Mouse (Mus musculus) heart, adult 2 months (tissue): Measurements from ENCODE around the gene Rbms1. TPM values are rescaled to one million over a fixed set of nuclear protein-coding genes. Genes with fewer than 3 reads are reported as not detected.

Source experiments
- DNase-seq, 2 experiments: peaks; one replicate each; pipeline ENCODE4 v3.0.0; 2021
- H3K27ac ChIP-seq: fragments of 200-600 bp; 2 replicates; pipeline ENCODE4 v1.8.1; 2022
- H3K27me3 ChIP-seq: fragments of 200-500 bp; 2 replicates; pipeline ENCODE4 v1.6.1; 2012; ENCODE audit warnings: mild to moderate bottlenecking, low read length, inconsistent platforms, mixed read lengths; ENCODE audit not compliant: control insufficient read depth, insufficient read depth
- H3K36me3 ChIP-seq: fragments of 200-500 bp; 2 replicates; pipeline ENCODE4 v1.6.1; 2012; ENCODE audit warnings: low read length, inconsistent platforms; ENCODE audit not compliant: control insufficient read depth, insufficient read depth
- H3K4me1 ChIP-seq: fragments of 200-500 bp; 2 replicates; pipeline ENCODE4 v1.6.1; 2011; ENCODE audit warnings: low read length; ENCODE audit not compliant: control insufficient read depth, insufficient read depth
- H3K4me3 ChIP-seq: fragments of 200-600 bp; 2 replicates; pipeline ENCODE4 v1.8.1; 2022
- H3K79me2 ChIP-seq: fragments of 200-500 bp; replicated peaks from 2 replicates; pipeline ENCODE4 v1.6.1; 2012; ENCODE audit warnings: mild to moderate bottlenecking, inconsistent platforms, low read length, moderate library complexity, mixed read lengths; ENCODE audit not compliant: control insufficient read depth, insufficient read depth
- H3K9ac ChIP-seq: fragments of 200-500 bp; 2 replicates; pipeline ENCODE4 v1.6.1; 2012; ENCODE audit warnings: low read depth, mild to moderate bottlenecking, control low read depth, inconsistent platforms, low read length, mixed read lengths
- CTCF ChIP-seq: fragments of 200-600 bp; IDR thresholded peaks from 2 replicates; pipeline ENCODE4 v1.8.1; 2022; ENCODE audit warnings: antibody characterized with exemption, mild to moderate bottlenecking, moderate library complexity
- EP300 ChIP-seq: fragments of 200-500 bp; IDR thresholded peaks from 2 replicates; pipeline ENCODE4 v1.6.1; 2011; ENCODE audit warnings: low read depth, low read length, control low read depth; ENCODE audit not compliant: insufficient read depth
- POLR2A ChIP-seq: fragments of 200-500 bp; IDR thresholded peaks from 2 replicates; pipeline ENCODE4 v1.6.1; 2011; ENCODE audit warnings: mild to moderate bottlenecking, low read depth, low read length, control low read depth; ENCODE audit not compliant: insufficient read depth
- WGBS: fragments of 180-500 bp; shearing (Covaris S2); methylation state at CpG from one replicate; pipeline ENCODE4 v1.1.7; 2018; 5-methylcytosine and 5-hydroxymethylcytosine counted together
- intact Hi-C: fragments of 180-260 bp; cut with DNase I; formaldehyde crosslinking; loops from one replicate; pipeline ENCODE4 v1.15.1; 2025
- polyA plus RNA-seq: library from polyadenylated mRNA; depleted of rRNA; stranded (reverse); fragments of >200 nt; gene quantifications from 2 replicates; pipeline ENCODE4 v1.2.3, GENCODE M21; 2012; rRNA removed
- total RNA-seq, 2 experiments: library from RNA; stranded (reverse); gene quantifications; 2 replicates each; pipeline ENCODE4 v1.2.3; 2021

The Rbms1 gene
- total and polyA plus RNA-seq, 3 experiments, result 44.5 to 79.4 (median 48.7) TPM

DNA sequence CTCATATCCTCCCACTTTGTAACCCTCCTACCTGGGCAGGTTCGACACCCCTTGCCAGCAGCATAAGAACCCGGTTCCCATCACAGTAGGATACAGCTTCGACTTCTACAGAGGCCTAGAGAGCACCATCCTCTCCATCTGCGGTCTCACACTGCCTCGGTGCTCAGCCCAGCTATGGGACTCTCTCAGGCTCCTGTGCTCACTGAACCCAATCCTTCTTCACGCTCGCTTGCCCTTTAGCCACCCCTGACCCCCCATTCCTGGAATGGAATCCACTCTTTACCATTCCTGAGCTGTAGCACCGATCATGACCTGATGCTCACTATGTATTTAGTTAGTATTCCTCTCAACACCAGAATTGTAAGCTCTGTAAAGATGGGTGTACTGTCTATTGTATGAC lies 257.6 kb downstream of the Rbms1 start:
- Histone ChIP-seq H3K27ac (no peak overlapping the region), H3K4me3 (no peak overlapping the region), H3K27me3 (no peaks in the 10 kb centered on the region), H3K79me2 (no peaks in the 10 kb centered on the region), H3K36me3 (peaks cover 2% of the 10 kb centered on the region), H3K9ac (no peak overlapping the region), H3K4me1 (peaks cover 3% of the 10 kb centered on the region; the same call in 1 of the 2 replicates)
- intact Hi-C loops, result no loop called here
- TF ChIP-seq EP300, result no peak
- TF ChIP-seq POLR2A, result no peak
- TF ChIP-seq CTCF, result no peak
- DNase-seq, result peak in 1 of 2 experiments; percentile 14
- 91% methylated on average over 8 of the region's 8 CpGs for WGBS

DNA sequence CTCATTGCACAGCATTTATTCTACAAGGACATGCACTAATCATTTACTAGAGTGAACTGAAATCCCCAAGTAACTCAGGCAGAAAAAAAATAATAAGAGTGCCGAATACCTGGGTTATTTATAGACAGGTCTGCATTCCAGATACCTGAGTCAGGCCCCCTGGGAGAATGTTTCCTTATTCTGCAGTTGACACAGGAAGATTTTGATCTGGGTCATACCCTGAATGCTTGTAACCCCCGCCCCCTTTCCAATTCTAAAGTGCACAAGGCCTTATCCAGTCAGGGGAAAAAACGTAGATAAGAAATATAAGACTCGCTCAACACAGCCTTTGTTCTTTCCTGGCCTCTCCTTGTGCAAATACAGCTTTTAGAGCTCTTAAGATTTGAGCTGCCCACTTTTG lies 259.7 kb downstream of the Rbms1 start:
- peak overlapping the region; percentile 65 for H3K27ac ChIP-seq
- 18% methylated on average over 4 of the region's 4 CpGs for WGBS
- peaks cover 5% of the 10 kb centered on the region for H3K36me3 ChIP-seq

GRCm38 (mm10) chr2:60700956-60701355 lies 262.0 kb downstream of the Rbms1 start:
- Histone ChIP-seq H3K27me3 (no peaks in the 10 kb centered on the region), H3K4me3 (no peak overlapping the region), H3K79me2 (no peaks in the 10 kb centered on the region), H3K9ac (no peak overlapping the region), H3K36me3 (peaks cover 5% of the 10 kb centered on the region), H3K27ac (peak overlapping the region; percentile 31), H3K4me1 (peaks cover 18% of the 10 kb centered on the region)
- intact Hi-C loops, result no loop called here
- DNase-seq, result no peak
- 66% methylated on average over 4 of the region's 4 CpGs for WGBS
- TF ChIP-seq POLR2A, result no peak
- no peak for TF ChIP-seq CTCF
- TF ChIP-seq EP300, result no peak

More for the DNA sequence above, 259.7 kb downstream of the Rbms1 start:
- intact Hi-C loops, result no loop called here
- Histone ChIP-seq H3K4me3 (no peak overlapping the region), H3K9ac (no peak overlapping the region), H3K4me1 (peaks cover 11% of the 10 kb centered on the region), H3K79me2 (no peaks in the 10 kb centered on the region), H3K27me3 (no peaks in the 10 kb centered on the region)
- DNase-seq, result no peak
- TF ChIP-seq EP300, result no peak
- no peak for TF ChIP-seq POLR2A
- no peak for TF ChIP-seq CTCF

Other genes starting within 250 kb of the Rbms1 start
- gene Itgb6, start 240.5 kb downstream of the Rbms1 start, total RNA-seq, result 10 to 100 TPM; 21.0 to 32.4 TPM
- 10.5 and 19.5 TPM in 2 replicates for gene Itgb6, start 240.5 kb downstream of the Rbms1 start, polyA plus RNA-seq